Mouse (Mus musculus) CD8-positive naive resting alpha-beta T cell, adult 2 months (primary cell): ENCODE results near the gene Dnlz.

Source experiments
- DNase-seq, 2 experiments: peaks; one replicate each; pipeline ENCODE4 v3.0.0; 2022; ENCODE audit warnings: low read depth in 2 of 2, low spot score in 2 of 2

Dnlz gene

GRCm38 (mm10) chr2:26323589-26324325 lies 28.2 kb downstream of the Dnlz start:
- DNase-seq = no peak

- DNase-seq = no peak
These were observed 31.4 kb downstream of the Dnlz start for GRCm38 (mm10) chr2:26320245-26321185.

DNA sequence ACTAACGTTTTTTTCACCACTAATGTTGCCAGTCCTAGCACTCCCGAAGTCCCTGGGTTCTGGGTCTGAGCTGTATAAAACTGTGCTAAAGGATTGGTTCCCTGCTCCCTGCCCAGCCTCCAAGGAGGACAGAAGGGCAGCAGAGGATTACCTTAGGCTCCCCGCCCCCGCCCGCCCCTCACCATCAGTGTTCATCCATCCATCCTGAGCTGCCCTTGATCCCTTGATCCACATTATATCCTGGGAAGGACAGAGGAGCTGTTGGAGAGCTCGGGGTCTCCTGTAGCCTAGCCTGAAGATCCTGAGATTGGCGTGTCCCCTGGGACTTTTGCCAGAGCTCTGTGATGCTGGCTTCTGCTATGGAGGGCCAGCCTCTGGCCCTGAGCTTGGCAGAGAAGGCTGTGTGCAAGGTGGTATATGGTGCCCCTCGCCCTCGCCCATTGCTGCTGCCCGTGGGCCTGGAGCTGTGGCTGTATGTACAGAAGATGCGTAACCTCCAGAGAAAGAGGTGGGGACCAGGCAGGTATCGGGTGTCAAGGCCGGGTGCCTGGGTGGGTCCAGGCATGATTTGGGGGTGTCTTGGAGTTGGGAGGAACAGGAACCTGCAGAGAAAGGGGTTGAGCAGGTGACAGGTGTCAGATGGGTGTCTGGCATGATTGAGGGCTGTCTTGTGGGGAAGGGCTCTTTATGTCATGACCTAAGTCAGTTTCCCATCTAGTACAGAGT lies 32.2 kb downstream of the Dnlz start:
- no peak for DNase-seq

- no peak for DNase-seq
These were observed 32.8 kb downstream of the Dnlz start for GRCm38 (mm10) chr2:26319109-26319508.

GRCm38 (mm10) chr2:26317991-26318672 lies 33.8 kb downstream of the Dnlz start:
- no peak for DNase-seq

- no peak for DNase-seq
These were observed 34.5 kb downstream of the Dnlz start for GRCm38 (mm10) chr2:26317371-26317770.

DNA sequence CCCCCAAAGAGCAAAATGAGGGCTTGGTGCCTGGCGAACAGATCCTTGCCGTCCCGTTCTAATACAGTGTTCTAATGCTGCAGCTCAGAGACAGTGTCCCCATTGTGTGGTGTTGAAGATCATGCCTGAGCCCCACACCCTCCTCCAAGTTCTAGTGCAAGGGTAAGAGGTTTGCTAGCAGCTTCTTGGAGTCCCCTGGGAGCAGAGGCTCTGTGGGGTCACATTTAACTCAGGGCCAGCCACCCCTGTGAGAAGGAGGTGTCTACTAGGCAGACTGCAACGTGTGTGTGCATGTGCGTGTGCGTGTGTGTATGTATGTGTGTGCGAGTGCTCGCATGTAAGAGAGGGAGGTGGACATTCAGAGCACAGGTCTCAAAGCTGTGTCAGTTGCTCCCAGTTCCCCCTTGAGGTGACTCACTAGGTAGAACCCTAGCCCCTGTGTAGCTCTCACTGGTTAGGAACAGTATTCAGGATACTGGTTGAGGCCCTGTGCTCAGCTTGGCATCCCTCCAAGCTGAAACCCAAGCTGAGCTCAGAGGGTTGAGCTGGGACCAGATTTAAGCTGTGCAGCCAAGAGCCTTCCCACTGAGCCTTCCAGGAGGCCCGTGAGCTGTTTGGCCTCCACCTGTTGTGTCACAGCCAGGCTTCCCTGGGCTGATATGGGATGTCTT lies 35.2 kb downstream of the Dnlz start:
- no peak for DNase-seq

DNA sequence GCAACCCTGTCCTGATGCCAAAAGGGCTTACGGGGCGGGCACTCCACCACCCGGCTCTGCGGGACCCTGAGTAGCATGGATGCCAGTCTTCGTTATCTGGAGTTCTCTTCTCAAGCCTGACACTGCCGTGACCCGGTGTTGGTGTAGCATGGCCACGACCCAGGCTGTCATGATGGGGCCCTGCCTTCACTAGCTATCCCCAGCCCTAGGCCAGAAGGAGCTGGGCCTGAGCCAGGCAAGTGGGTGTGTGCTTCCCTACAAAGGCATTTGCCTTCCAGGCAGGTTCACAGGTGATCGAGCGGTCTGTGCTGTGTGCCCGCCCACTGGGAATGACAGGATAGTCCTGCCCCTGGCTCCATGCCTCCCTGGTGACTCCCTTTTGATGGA lies 36.0 kb downstream of the Dnlz start:
- DNase-seq = no peak

GRCm38 (mm10) chr2:26315072-26315924 lies 36.6 kb downstream of the Dnlz start, which contains the start of gene Gpsm1:
Gene Gpsm1, plus strand, starts transcription at chr2:26315515.
- DNase-seq = peak; percentile 40 to 56

GRCm38 (mm10) chr2:26314281-26315071 lies 37.4 kb downstream of the Dnlz start:
- DNase-seq = no peak

- no peak for DNase-seq
These were observed 38.5 kb downstream of the Dnlz start for GRCm38 (mm10) chr2:26313394-26313793.

DNA sequence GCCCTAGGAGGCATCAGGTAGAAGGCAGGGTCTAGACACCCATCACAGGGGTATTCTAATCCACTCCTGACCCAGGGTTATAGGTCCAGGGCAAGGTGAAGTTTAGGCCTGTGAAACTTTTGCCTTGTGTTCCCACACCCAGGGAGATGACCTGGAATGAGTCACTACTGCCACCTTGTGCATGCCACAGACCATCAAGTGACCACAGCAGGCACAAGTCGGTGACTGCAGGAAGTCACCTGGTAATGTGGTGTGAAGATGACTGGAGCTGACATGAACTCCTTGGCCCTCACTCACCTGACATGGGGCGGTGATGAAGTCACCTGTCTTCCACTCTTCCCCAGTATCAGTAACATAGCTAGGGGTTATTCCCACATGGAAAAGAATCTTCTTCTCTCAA lies 39.1 kb downstream of the Dnlz start:
- no peak for DNase-seq

GRCm38 (mm10) chr2:26311936-26312335 lies 40.0 kb downstream of the Dnlz start:
- no peak for DNase-seq

DNA sequence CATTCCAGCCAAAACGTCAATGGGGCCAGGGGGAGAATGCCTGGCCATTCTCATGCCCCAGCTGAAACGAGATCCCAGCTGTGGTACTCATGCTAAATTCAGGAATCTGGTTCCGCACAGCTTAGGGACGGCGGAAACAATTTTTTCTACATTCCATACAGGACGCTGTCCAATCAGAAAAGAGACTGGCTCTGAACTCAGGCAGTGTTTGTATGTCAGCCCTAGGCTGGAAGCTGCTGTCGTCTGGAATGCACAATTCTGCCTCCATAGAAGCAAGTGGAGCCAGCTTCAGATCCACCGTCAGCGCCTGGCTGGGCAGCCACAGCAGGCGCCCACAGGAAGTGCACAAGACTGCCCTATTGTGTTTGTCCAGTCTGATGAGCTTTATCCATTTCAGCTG lies 42.2 kb downstream of the Dnlz start:
- no peak for DNase-seq

- DNase-seq = no peak
These were observed 45.2 kb downstream of the Dnlz start for GRCm38 (mm10) chr2:26306702-26307101.

- DNase-seq = no peak
These were observed 46.4 kb downstream of the Dnlz start for GRCm38 (mm10) chr2:26305555-26305954.

GRCm38 (mm10) chr2:26304711-26305110 lies 47.2 kb downstream of the Dnlz start:
- DNase-seq = no peak

- DNase-seq = no peak
These were observed 49.9 kb downstream of the Dnlz start for GRCm38 (mm10) chr2:26302005-26302503.

- DNase-seq = peak; percentile 67 to 81
These were observed 51.1 kb downstream of the Dnlz start for GRCm38 (mm10) chr2:26300808-26301174.
